Mouse (Mus musculus): ENCODE data around the gene Stard13.

The Stard13 gene

DNA sequence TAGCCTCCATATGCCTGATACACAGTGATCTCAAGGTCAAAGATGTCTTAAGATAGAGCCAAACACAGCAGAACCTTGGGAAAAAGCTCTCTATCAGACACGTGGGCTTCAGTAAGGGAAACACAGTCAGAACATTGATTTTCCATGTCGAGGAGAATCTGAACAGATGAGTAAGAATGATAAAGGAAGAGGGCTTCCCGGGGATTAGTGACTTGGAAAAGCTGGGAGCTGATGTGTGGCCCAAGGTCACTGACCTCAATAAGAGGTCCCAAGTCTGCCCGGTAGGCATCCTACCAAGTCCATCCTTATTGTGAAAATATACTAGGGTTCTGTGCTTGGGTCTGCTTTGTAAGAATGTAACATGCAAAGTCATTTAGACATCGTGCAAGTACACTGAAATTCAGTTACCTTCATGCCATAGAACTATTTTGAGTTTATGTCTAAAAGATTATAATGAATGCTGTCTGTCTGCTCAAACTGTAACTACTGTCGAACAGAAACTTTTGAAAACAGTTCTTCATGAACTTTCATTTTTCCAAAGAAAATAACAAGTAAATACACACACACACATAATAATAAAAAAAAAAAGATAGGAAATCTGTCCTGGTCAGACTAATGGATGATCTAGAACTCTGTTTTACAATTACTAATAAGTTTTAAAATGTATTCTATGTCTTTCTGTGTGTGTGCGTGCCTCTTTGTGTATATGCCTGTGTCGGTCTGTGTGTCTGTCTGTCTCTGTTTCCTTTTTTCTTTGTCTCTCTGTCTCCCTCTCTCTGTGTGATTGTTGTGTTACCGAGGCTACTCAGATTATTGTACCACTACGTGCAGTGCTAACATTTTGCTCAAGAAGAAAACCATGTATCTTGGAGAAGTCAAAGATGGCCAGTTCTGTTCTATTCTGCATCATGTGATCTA, 128.3 kb downstream of the Stard13 start:
- DNase-seq (ENCODE audit: low read depth, low spot score) = no peak

DNA sequence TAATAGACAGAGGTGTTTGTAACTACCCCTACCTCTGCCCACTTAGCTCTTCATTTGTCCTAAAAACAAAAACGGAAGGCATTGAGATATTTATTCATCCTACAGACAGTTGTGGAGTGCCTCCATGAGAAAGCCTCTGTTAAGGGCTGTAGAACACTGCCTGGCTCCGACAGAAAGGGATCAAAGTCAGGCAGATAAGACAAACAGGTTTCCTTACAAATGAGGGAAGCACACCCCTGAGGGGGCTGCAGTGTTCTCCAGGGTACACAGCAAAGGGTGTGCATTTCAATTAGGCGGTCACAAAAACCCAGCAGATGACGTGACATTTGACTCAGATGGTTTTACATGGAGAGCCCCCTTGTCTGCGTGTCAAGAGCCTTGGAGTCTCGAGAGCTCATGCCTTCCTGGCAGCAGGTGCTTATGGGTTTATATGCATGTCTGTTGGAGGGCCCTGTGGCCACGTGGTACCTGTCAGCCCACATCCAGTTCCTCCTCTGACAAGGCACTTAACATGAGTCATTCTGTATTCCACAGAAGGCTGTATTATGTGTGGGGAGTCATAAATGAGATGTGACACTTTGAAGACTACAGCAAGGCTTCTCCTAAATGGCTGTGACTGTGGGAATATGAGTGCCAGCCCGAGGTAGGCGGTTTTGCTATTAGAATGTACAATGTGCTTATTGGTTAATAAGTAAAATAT, 129.1 kb downstream of the Stard13 start:
- DNase-seq (ENCODE audit: low read depth, low spot score) = no peak

DNA sequence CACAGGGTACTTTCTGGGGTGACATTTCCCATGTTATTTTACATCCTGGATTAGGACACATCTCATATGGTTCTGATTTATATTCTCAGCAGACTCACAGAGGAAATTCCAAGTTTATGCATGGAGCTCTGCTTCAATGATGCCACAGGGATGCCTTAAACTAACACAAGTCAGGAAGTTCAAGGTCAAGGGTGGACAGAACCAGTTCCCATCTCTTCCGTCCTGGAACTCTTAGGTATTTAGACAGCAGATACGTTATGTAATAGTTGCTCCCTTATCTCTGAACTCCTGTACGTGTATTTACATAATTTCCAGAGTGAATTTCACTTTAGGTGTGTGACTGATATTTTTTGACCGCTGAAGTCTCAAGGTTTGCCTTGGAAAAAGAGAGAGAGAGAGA, 130.4 kb downstream of the Stard13 start:
- no peak for DNase-seq (ENCODE audit: low read depth, low spot score)

DNA sequence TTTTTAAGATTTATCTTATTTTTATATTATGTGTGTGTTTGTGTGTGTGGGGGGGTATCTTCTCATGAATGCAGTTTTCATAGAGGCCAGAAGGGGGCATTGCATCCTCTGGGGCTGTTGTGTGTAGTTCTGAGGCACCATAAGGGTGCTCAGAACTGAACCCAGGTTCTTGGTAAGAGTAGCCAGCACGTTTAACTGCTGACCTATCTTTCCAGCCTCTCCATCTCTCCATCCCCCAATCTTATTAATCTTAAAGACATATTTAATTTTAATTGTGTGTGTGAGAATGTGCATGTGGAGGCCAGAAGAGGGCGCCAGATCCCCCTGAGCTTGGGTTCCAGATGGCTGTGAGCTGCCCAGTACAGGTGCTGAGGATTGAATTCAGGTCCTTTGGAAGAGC, 131.4 kb downstream of the Stard13 start:
- no peak for DNase-seq (ENCODE audit: low read depth, low spot score)

DNA sequence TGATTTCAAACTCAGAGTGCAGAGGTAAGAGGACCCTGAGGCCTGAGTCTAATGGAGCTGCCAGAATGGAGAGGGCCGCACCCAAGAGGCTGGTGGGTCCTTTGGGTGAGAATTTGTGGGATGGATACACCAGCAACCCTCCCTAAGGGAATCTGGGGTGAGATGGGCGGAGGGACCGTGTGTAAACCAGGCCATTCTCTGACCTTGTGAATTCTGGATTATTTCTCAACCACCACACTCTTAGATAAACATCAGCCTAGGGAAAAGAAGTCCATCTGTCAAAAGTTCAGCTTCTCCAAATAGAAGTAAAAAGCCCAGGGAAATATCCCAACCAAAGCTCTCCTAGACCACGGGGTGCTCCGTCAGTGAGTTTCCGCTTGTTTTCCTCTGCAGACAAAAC, 137.6 kb downstream of the Stard13 start:
- no peak for DNase-seq (ENCODE audit: low read depth, low spot score)

GRCm38 (mm10) chr5:151092886-151093665, 140.6 kb downstream of the Stard13 start:
- no peak for DNase-seq (ENCODE audit: low read depth, low spot score)

DNA sequence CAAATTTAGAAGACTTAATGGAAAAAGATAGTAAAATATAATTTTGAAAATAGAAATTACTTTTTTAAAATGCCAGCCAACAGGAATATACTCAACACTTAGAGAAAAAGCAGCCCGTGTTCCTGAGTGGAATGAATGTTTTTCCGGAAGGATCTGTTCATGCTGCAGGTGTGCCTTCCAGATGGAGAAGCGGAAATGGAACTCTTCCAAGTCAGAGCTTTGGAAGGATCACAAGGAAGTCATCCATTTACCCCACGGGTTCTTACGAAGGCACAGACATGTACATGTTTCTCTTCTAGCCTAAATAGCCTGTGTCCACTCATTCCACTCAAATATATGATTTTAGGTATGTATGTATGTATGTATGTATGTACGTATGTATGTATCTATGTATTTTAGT, 142.6 kb downstream of the Stard13 start:
- no peak for DNase-seq (ENCODE audit: low read depth, low spot score)

DNA sequence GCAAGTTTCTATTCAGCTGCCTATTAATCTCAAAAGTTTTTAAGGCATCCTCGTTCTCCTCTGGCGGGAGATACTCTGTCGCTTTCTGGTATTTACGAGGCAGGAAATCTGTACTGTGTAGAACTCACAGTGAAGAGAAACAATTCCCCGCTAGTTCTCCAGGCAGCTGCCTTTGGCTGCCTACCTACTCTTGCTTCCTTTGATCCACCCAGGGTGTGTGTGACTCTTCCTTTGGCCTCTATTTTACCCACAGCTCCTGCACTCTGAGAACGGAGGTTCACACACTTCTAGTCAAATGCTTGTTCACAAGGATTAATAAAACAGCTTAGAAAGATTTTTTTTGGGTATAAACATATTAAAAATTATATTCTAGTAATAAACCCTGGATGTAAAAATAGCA, 144.4 kb downstream of the Stard13 start:
- DNase-seq (ENCODE audit: low read depth, low spot score) = no peak

DNA sequence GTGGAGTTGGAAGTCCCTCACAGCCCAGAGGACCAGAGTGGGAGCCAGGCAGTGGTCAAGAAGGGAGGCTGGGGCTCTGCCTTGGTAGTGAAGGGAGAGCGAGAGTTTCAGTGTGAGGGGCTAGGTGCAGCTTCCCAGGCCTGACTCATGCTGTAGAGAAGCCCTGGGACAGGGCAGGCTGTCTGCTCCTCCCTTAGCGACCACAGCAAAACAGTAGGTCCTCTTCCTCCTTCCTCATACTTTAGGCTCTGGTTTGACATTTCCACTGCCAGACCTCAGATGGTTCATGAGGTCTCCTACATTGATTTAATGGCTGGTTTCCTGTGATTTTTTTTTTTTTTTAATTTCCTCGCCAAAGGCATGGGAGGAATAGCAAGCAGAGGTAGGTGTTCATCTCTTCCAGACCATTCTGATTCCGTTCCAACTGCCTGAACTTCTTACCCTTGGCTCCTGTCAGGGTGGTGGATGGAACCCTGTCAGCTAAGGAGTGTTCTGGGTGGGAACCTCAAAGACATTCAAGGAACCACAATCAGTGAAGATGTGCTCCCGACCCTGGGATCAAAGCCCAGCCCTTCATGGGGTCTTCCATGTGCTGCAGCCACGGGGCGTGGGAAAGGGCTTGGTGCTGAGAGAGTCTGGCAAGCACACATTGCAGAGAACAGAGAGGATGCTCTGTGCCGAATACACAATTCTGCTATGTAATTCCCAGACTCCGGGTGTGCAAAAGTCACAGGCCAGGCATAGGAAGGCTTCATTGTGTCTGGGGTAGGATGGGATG, 147.0 kb downstream of the Stard13 start:
- no peak for DNase-seq (ENCODE audit: low read depth, low spot score)

DNA sequence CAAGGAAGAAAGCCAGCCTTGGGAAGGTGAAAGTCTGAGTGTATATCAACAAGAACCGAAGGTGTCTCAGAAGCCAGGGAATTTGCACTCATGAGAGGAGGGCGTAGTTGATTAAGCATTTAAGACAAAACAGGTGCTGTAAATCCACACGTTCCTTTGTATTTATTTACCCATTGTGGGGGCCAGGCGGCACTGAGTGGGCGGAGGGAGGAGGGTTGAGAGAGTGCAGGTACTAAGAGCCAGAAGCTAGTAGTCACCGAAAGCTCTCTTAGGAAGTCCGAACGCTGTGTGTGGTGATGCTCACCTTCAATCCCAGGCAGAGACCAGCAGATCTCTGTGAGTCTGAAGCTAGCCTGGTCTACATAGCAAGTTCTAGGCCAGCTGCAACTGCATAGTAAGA, 147.9 kb downstream of the Stard13 start:
- DNase-seq (ENCODE audit: low read depth, low spot score) = no peak

DNA sequence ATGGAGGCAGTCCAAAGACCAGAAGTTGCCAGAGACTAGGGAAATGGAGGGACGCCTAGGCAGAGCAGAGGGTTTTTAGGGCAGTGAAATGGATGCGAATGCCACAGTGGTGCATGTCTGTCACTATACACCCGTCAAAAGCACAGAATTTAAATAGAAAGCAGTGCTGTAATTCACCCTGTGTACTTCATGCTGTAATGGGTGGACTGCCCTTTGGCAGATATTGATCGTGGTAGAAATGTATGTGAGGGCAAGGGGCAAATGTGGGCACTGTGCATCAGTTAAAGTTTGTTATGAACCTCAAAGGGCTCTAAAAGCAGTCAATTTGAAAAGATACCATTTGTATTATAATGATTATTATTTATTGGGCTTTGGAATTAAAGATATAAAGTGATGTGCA, 153.4 kb downstream of the Stard13 start:
- no peak for DNase-seq (ENCODE audit: low read depth, low spot score)

DNA sequence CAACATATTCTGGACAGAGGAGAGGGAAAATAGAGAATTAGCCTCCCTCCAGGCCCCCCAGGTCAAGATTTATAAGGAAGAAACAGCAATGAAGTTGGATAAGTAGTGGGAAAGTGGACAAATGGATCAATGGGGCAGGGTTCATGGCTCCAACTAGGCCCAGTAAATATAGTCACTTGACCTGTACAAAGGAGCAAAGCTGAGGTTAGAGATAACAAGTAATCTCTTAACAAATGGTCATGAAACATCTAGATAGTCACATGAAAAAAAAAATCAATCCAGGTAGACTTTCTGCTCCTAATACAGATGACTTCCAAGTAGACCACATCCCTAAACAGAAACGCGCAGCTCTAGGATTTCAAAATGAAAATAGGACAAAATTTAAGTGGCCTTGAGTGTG, 155.7 kb downstream of the Stard13 start:
- DNase-seq (ENCODE audit: low read depth, low spot score) = no peak

DNA sequence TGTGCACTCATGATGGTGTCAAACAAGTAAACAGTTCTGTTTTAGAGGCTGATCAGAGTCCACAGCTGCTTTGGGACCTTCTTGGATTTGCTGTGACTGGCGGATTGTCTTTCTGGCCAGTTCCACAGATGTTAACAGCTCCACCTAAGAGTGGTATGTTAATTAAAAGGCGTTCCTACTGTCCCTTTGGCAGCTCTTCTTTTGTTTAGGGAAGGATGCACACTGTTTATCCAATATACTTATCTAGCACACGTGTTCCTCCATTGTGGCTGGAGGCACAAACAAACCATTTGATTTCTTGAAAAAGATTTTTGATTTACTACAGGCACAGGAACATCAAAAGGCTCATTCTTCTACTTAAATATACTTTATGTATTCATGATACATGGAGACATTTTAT, 156.7 kb downstream of the Stard13 start:
- DNase-seq (ENCODE audit: low read depth, low spot score) = no peak

DNA sequence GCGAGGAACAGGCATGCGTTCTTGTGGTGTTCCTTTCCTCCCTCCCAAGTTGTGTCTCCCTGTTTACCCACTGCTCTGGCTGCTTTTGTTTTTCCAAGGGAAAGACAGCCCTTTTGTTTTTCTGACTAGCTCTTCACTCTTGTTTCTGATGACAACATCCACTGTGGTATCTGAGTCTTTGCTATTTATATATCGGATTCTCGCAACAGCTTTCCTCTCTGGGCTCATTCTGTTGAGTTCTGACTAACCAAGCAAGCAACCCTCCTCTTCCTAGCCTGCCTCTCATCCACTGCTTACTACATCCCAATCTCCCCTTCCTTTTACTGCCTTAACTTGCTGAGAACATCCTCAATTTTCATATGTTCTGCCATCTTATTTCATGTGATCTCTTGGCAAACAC, 159.4 kb downstream of the Stard13 start:
- no peak for DNase-seq (ENCODE audit: low read depth, low spot score)

DNA sequence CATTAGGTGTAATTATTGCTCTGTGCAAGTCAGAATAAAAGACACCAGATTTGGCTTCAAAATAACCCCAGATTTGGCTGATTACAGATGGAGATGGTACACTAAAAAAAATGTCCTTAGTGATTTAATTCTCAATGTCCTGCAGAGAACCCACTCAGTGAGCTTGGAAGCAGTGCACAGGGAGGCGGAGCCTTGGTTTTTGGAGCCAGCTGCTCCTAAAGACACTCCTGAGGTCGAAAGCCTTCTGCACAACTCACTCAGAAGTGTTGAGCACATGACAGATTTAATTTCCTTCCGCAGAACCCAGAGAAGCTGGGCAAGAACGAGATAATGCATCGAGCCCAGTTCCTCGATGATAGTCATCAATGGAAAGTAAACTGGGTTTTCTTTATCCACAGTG, 162.2 kb downstream of the Stard13 start:
- DNase-seq (ENCODE audit: low read depth, low spot score) = no peak

GRCm38 (mm10) chr5:151070896-151071295, 162.7 kb downstream of the Stard13 start:
- DNase-seq (ENCODE audit: low read depth, low spot score) = no peak

- no peak for DNase-seq (ENCODE audit: low read depth, low spot score)
Measured at GRCm38 (mm10) chr5:151069569-151069968, 164.1 kb downstream of the Stard13 start.

DNA sequence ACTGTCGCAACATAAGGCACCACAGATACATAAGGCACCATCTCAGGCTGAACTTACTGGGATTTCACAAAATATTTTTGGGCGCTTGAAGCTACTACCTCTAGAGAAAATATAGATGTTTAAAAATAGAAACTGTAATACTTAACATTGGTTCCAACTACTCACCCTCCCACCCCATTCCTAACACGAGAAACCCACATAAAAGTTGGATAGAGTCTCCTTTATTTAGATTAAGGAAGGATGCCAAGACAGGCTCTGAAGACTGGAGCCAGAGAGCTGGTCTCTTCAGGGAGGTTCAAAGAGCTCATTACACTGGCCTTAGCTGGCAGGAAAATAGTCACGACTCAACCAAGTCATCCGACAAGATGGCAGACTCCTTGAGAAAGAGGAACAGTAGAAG, 167.6 kb downstream of the Stard13 start:
- no peak for DNase-seq (ENCODE audit: low read depth, low spot score)

DNA sequence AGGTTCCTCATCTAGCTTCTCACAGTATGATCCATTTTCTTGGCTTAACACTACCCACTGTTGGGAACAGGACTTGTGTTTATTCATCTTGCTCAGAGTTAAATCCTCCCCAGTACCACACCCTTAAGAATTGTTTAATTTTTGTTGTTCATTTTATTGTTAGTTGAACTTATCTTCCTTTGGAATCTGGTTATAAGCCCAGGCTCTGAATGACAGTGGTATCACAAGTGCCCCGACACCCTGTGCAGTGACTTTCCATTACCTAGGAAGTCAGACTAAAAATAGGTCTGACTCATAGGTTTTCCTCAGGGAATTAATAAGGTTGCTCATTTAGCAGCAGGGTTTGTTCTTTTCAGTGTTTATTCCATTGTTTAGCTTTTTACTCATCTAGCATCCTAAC, 168.4 kb downstream of the Stard13 start:
- DNase-seq (ENCODE audit: low read depth, low spot score) = no peak

DNA sequence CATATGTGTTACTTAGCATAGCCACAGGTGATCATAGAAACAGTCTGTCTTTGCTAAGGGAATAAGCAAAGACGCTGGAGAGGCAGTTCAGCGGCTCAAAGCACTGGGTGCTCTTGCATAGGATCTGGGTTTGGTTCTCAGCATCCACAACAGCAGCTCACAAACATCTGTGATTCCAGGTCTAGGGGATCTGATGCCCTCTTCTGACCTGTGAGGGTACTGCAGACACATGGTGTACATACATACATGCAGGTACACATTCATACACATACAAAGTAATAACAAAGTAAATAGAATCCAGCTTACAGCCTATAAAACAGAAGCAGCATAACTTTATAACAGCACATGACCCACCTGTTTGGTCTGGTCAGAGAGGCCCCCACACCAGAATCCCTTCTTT, 171.7 kb downstream of the Stard13 start:
- no peak for DNase-seq (ENCODE audit: low read depth, low spot score)

GRCm38 (mm10) chr5:151060476-151060875, 173.2 kb downstream of the Stard13 start:
- no peak for DNase-seq (ENCODE audit: low read depth, low spot score)

- no peak for DNase-seq (ENCODE audit: low read depth, low spot score)
Measured at GRCm38 (mm10) chr5:151059772-151060171, 173.9 kb downstream of the Stard13 start.

Measured in c-Kit-negative CD71-positive TER-119-positive erythroid progenitor cells, embryonic 14.5 days (primary cell).